Mouse (Mus musculus) forebrain, embryonic 10.5 days (tissue): ENCODE measurements around the gene Armh2. TPM values are rescaled to one million over a fixed set of nuclear protein-coding genes. Genes with fewer than 3 reads are reported as not detected.

Experiments
- DNase-seq: peaks from one replicate; pipeline ENCODE4 v3.0.0-alpha.2; 2017; ENCODE audit warnings: low spot score; ENCODE audit errors: extremely low spot score
- H3K27ac ChIP-seq: fragments of 300-500 bp; sonication (generic); 2 replicates; pipeline ENCODE4 v1.5.1; 2016; ENCODE audit warnings: mild to moderate bottlenecking
- H3K27me3 ChIP-seq: fragments of 300-500 bp; sonication (generic); 2 replicates; pipeline ENCODE4 v1.6.1; 2016; ENCODE audit warnings: mild to moderate bottlenecking; ENCODE audit not compliant: poor library complexity, severe bottlenecking
- H3K36me3 ChIP-seq: fragments of 300-500 bp; sonication (generic); replicated peaks from 2 replicates; pipeline ENCODE4 v1.6.1; 2016; ENCODE audit warnings: mild to moderate bottlenecking, moderate library complexity
- H3K4me1 ChIP-seq: fragments of 300-500 bp; sonication (generic); 2 replicates; pipeline ENCODE4 v1.6.1; 2016
- H3K4me3 ChIP-seq: fragments of 300-500 bp; sonication (generic); 2 replicates; pipeline ENCODE4 v1.5.1; 2016; ENCODE audit warnings: mild to moderate bottlenecking, moderate library complexity
- H3K9me3 ChIP-seq: fragments of 300-500 bp; sonication (generic); 2 replicates; pipeline ENCODE4 v1.6.1; 2016; ENCODE audit warnings: mild to moderate bottlenecking, moderate library complexity
- whole genome bisulfite sequencing: fragments of 180-500 bp; shearing (Covaris S2); methylation state at CpG from one replicate; pipeline ENCODE4 v1.1.7; 2016; 5-methylcytosine and 5-hydroxymethylcytosine counted together
- polyA plus RNA-seq: library from polyadenylated mRNA; unstranded; fragments of >200 nt; fragmentation: Nextera tagmentation; extraction: Ambion mirVana; gene quantifications from 2 replicates; pipeline ENCODE4 v1.2.1, GENCODE M21; 2016

Gene Armh2
- 0.18 and 0.22 TPM in 2 replicates for polyA plus RNA-seq

DNA sequence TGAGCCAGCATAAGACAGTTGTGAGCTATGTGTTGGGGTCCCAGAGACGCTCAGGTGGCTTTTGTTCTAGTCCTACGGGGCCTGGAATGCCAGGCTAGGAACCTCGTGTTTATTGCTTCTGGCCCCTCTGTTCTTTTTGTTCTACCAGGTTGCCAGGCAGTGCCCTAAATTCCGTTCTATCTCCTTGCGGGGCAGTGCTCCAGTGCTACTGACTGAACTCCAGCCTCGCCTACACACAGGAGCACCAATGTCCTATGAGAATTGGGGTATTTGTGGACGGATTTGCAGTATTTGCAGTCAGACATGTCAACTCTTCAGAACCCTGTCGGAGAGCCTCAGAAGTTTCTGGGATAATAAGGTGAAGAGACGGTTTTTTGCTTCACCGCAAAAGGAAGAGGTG is at the start of gene Armh2:
Armh2 (plus strand) TSS at position 205 of the 400 bp plus-strand sequence.
- peaks cover under 1% of the 10 kb centered on the region; the same call in 1 of the 2 replicates for H3K4me1 ChIP-seq
- no peaks in the 10 kb centered on the region for H3K9me3 ChIP-seq
- H3K36me3 ChIP-seq, result peaks cover 24% of the 10 kb centered on the region
- no peak for DNase-seq
- no peaks in the 10 kb centered on the region for H3K27me3 ChIP-seq
- H3K4me3 ChIP-seq, result no peak within 1 kb of the TSS
- H3K27ac ChIP-seq, result no peak within 1 kb of the TSS
- 93% methylated on average over 10 of the region's 10 CpGs for WGBS

DNA sequence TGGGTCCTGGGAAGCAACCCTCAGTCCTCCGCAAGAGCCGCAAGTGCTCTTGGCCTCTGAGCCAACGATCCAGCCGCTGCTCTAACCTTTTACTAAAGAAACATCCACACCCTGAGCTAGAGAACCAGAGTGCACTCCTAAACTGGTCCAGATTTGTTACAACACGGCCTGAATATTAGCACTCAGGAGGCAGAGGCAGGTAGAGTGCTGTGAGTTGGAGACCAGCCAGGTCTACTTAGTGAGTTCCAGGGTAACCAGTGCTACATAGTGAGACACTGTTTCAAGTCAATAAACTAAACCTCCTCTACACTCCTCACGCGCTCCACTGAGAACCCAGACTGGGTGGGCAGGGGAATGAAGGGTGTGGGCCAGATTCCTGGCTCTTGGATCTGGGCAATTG is 47.7 kb upstream of the Armh2 start:
- WGBS, result 91% methylated on average over 7 of the region's 7 CpGs
- Histone ChIP-seq H3K27ac (no peak overlapping the region), H3K4me1 (no peaks in the 10 kb centered on the region), H3K36me3 (no peaks in the 10 kb centered on the region), H3K9me3 (no peaks in the 10 kb centered on the region), H3K27me3 (no peaks in the 10 kb centered on the region), H3K4me3 (no peak overlapping the region)
- DNase-seq, result no peak

DNA sequence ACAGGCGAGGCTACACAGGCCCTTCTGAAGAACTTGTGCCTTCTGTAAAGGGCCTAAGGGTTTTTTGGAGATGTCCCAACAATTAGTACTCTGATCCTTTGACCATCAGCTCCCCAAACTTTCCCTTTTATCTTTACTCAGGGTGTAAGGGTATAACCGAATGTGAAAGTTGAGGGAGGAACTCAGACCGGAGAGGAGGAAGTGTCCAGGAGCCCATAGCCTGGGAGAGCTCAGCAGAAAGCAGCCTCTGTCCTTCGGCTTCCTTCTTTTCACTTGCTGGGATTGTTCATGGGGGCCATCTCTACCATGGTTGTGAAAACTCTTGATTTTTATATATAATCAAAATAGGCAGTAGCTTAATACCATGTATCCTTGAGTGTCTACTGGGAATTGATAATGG is 42.3 kb upstream of the Armh2 start:
- no peak for DNase-seq
- Histone ChIP-seq H3K9me3 (no peaks in the 10 kb centered on the region), H3K4me3 (no peak overlapping the region), H3K4me1 (no peaks in the 10 kb centered on the region), H3K36me3 (no peaks in the 10 kb centered on the region), H3K27ac (no peak overlapping the region), H3K27me3 (no peaks in the 10 kb centered on the region)
- 96% methylated on average over 4 of the region's 4 CpGs for WGBS

DNA sequence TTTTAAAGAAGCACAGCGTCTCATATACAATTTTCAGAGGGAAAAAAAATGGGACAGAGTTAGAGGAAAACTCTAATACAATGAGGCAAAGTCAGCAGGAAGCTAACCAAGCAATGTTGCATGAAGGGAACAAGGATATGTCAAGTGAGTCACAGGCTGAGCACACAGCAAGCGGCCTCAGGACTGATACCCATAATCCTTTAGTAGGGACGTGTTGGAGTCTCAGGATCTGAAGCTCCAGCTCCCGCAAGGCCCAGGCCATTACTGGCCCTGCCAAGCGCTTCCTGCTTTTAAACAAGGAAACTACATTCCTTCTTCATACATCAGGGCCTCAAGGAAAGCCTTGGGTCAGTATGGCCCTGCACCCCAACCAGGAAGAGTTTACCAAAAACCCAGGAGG is 38.9 kb upstream of the Armh2 start:
- no peaks in the 10 kb centered on the region for H3K4me1 ChIP-seq
- H3K27ac ChIP-seq, result no peak overlapping the region
- no peak overlapping the region for H3K4me3 ChIP-seq
- no peaks in the 10 kb centered on the region for H3K27me3 ChIP-seq
- H3K36me3 ChIP-seq, result no peaks in the 10 kb centered on the region
- no peak for DNase-seq
- WGBS, result 81% methylated on average over 5 of the region's 5 CpGs
- H3K9me3 ChIP-seq, result no peaks in the 10 kb centered on the region

DNA sequence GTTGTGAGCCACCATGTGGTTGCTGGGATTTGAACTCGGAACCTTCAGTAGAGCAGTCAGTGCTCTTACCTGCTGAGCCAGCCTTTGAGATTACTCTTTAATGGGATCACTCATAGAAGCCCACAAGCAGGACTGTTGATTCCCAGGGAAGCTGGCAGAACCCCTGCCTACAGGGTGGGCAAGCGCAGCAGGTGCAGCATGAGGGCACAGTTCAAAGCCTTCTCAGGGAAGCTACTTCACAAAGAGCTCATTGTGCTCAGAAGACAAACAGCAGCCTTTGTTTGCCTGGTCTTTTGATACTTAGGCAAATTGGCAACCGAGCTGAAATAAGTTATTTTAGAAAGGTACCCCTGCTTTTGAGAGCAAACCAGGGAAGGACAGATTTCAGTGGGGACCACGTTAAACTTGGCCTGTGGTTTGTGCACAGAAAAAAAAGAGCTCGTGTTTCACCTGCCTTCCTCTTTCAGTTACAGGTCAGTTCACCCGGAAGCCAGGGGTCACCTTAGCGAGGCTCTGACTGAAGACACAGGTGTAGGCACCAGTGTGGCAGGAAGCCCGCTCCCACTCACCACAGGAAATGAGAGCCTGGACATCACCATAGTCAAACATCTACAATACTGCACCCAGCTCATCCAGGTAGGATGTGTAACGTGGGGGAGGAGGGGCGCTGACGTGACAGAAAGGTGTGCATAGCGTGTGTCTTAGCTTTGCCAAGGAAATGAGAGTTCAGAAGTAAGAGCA is 31.2 kb upstream of the Armh2 start:
- DNase-seq, result no peak
- Histone ChIP-seq H3K4me3 (no peak overlapping the region), H3K36me3 (no peaks in the 10 kb centered on the region), H3K9me3 (no peaks in the 10 kb centered on the region), H3K4me1 (peaks cover 26% of the 10 kb centered on the region), H3K27me3 (peaks cover 8% of the 10 kb centered on the region; the same call in 1 of the 2 replicates), H3K27ac (no peak overlapping the region)
- 64% methylated on average over 12 of the region's 12 CpGs for WGBS

DNA sequence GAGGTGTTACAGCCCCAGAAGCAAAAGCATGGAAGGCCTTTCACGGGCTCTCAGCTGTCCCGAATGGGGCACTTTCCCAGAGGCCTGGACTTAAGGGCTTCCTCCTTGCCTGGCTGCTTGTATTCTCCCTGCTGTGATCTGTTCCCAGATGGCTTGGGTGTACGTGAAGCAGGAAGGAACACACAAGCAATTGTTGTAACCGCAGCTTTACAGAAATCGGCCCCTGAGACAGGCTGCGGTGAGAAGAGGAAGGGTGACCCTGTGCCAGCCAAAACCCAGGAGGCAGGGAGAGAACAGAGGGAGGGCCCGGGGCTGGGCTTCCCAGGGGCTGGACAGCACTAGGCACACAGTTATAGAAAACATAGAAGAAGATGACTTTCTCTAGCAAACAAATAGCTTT is 30.1 kb upstream of the Armh2 start:
- Histone ChIP-seq H3K4me3 (no peak overlapping the region), H3K36me3 (no peaks in the 10 kb centered on the region), H3K9me3 (no peaks in the 10 kb centered on the region), H3K4me1 (peaks cover 32% of the 10 kb centered on the region), H3K27me3 (peaks cover 14% of the 10 kb centered on the region; the same call in 1 of the 2 replicates), H3K27ac (no peak overlapping the region)
- WGBS, result 71% methylated on average over 7 of the region's 7 CpGs
- DNase-seq, result no peak

DNA sequence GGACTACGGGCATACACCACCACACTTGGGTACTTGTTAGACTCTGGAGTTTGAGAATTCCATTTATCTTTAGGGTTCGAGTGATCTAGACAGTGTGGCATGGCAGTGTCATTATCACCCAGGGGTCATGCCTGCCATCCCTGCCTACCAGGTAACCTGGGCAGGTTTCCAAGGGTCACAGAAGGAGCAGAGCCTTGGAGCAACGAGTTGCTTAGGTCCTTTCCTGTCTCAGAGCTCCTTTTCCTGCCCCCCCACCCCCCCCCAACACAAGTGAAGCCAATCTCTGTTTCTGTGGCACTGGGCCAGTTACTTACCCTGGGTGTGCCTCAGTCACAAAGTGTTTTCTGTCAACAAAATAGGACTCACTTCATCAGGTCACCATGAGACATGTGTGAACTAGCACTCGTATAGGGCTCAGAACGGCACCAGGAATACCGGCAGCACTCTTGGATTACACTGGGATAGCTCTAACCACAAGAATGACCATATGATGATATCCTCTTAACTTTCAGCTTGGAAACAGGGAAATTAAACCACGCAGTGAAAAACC is 28.4 kb upstream of the Armh2 start:
- WGBS, result 92% methylated on average over 7 of the region's 7 CpGs
- H3K4me1 ChIP-seq, result peaks cover 32% of the 10 kb centered on the region
- DNase-seq, result no peak
- no peaks in the 10 kb centered on the region for H3K36me3 ChIP-seq
- H3K9me3 ChIP-seq, result no peaks in the 10 kb centered on the region
- H3K27ac ChIP-seq, result no peak overlapping the region
- H3K27me3 ChIP-seq, result peaks cover 14% of the 10 kb centered on the region; the same call in 1 of the 2 replicates
- H3K4me3 ChIP-seq, result no peak overlapping the region

DNA sequence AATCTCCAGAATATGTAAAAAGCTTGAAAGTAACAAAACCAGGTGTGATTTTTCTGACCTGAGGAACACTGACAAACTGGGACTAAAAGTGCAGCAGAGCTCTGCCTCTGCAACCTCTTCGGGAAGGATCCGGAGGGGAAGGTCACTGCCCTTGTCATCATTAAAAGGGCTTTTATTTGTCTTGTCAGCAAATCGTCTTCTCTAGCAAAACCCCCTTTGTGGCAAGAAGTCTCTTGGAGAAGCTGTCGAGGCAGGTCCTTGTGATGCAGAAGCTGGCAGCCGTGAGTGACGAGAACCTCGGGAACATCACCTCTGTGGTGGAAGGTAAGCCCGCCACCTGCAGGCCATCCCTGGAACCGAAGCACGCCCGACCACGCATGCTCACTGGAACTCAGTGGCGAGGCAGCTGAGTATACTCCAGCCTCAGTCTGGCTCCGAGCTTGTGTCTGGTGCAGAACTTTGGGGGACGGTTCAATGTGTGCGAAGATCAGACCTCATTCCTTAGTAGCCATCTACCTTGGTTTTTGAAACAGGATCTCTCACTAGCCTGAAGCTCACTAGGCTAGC is 27.5 kb upstream of the Armh2 start:
- no peaks in the 10 kb centered on the region for H3K36me3 ChIP-seq
- H3K27me3 ChIP-seq, result peaks cover 14% of the 10 kb centered on the region; the same call in 1 of the 2 replicates
- 7% methylated on average over 16 of the region's 16 CpGs for WGBS
- H3K4me3 ChIP-seq, result peak overlapping the region; percentile 30; the same call in 1 of the 2 replicates
- peak overlapping the region; percentile 21; the same call in 1 of the 2 replicates for H3K27ac ChIP-seq
- no peaks in the 10 kb centered on the region for H3K9me3 ChIP-seq
- peak; percentile 85 for DNase-seq
- H3K4me1 ChIP-seq, result peaks cover 32% of the 10 kb centered on the region

DNA sequence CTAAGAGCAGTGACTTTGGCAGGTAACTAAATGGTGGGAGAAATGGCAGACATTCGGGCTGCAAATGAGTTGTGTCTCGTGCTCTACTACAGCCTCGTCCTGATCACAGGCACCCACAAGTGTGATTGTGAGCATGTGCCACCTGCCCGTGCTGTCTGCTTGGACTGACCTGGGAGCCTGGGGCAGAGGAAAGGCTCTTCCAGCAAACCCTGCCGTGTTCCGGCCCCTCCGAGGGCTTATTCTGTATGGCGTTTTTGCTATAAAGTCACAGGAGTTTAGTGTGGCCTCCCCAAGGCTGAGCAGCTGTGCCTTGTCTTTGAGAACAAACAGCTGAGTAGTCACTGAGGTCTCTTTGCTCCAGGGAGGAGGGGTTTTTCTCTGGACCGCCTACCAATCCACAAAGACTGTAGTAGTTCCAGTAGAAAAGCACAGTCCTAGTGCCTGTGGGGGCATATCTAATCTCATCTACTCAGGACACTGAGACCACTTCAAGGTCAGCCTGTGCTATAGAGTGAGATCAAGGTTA is 26.6 kb upstream of the Armh2 start:
- peaks cover 14% of the 10 kb centered on the region; the same call in 1 of the 2 replicates for H3K27me3 ChIP-seq
- H3K4me1 ChIP-seq, result peaks cover 31% of the 10 kb centered on the region
- DNase-seq, result no peak
- WGBS, result 82% methylated on average over 9 of the region's 9 CpGs
- H3K27ac ChIP-seq, result no peak overlapping the region
- no peaks in the 10 kb centered on the region for H3K9me3 ChIP-seq
- no peak overlapping the region for H3K4me3 ChIP-seq
- no peaks in the 10 kb centered on the region for H3K36me3 ChIP-seq

DNA sequence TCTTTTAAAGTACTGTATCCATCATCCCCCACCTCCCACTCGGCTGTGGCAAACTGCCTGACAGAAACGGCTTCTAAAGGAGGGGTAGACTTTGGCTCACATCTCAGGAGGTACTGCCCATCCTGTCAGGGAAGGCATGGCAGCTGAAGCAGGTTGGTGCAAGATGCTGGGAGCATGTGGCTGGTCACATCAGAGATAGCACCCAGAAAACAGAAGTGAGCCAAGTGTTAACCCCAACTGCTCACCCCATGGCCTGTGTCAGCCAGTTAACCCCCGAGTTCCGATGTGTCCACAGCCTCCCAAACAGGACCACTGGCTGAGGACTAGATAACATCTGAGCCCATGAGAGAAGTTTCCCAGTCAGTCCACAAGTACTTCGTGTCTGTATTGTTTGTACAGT is 25.4 kb upstream of the Armh2 start:
- 0 out of 2 replicates have a peak overlapping the region, but pooled peaks have one; percentile 35 for H3K27ac ChIP-seq
- H3K27me3 ChIP-seq, result peaks cover 14% of the 10 kb centered on the region; the same call in 1 of the 2 replicates
- no peaks in the 10 kb centered on the region for H3K9me3 ChIP-seq
- H3K36me3 ChIP-seq, result no peaks in the 10 kb centered on the region
- no peak for DNase-seq
- H3K4me3 ChIP-seq, result no peak overlapping the region
- WGBS, result 74% methylated on average over 5 of the region's 5 CpGs
- H3K4me1 ChIP-seq, result peaks cover 23% of the 10 kb centered on the region

DNA sequence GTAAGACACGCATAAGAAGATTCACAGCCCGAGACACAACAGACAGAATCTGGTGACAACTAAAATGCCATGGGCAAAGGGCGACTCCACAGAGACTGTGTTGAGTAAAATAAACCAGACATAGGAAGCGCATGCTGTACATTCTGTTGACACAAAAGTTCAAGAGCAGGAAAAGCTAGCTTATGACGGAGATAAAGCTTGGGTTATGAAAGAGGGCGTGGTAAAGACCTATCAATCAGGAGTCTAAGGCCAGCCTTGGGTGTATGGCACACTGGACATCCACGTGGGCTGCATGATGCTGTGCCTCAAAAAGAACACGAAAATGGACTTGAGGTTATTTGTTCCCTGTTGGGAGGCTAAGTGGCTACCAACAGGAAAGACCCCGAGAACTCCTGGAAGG is 24.6 kb upstream of the Armh2 start:
- no peaks in the 10 kb centered on the region for H3K9me3 ChIP-seq
- 91% methylated on average over 9 of the region's 9 CpGs for WGBS

DNA sequence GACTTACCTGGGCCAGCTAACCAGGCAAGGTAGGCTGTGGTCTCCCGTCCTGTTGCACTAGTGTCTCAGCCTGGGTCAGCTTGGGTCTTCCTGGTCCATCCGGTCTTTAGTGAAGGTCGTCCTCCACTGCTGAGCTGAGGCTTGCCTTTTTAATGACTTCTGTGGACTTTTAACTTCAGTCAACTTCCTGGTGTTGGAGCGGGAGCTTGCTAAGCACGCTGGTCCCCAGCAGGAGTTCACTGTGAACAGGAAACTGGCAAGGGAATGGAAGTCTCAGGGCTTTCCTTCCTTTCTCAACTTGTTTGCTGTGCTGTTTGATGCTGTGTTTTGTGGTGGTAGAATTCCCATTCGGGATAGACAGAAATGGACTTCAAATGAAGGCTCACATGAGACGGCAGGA is 23.4 kb upstream of the Armh2 start:
- no peak for DNase-seq
- no peaks in the 10 kb centered on the region for H3K36me3 ChIP-seq
- 77% methylated on average over 7 of the region's 7 CpGs for WGBS

More for the DNA sequence above, 24.6 kb upstream of the Armh2 start:
- H3K27me3 ChIP-seq, result peaks cover 14% of the 10 kb centered on the region; the same call in 1 of the 2 replicates
- no peak overlapping the region for H3K27ac ChIP-seq
- no peak for DNase-seq
- no peaks in the 10 kb centered on the region for H3K36me3 ChIP-seq
- peaks cover 23% of the 10 kb centered on the region for H3K4me1 ChIP-seq
- no peak overlapping the region for H3K4me3 ChIP-seq

DNA sequence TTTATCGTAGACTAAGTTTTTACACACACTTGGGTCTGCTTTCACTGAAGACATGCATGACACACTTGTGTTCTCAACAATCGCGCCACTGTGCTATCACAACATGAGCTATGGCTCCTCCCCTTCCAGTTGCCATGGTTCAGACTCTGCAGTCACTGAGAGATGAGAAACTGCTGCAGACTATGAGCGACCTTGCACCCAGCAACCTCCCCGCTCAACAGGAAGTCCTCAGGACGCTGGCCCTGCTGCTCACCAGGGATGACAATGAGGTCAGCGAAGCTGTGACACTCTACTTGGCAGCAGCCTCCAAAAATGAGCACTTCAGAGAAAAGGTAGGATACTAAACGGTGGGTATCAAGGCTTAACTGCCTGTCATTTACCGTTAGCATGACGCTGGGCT is 19.5 kb upstream of the Armh2 start:
- 84% methylated on average over 10 of the region's 10 CpGs for WGBS
- no peak overlapping the region for H3K27ac ChIP-seq
- no peaks in the 10 kb centered on the region for H3K36me3 ChIP-seq
- no peaks in the 10 kb centered on the region for H3K27me3 ChIP-seq
- peaks cover 19% of the 10 kb centered on the region for H3K4me1 ChIP-seq
- no peaks in the 10 kb centered on the region for H3K9me3 ChIP-seq
- DNase-seq, result no peak
- no peak overlapping the region for H3K4me3 ChIP-seq

More for the DNA sequence above, 23.4 kb upstream of the Armh2 start:
- Histone ChIP-seq H3K4me3 (no peak overlapping the region), H3K4me1 (peaks cover 23% of the 10 kb centered on the region), H3K27ac (0 out of 2 replicates have a peak overlapping the region, but pooled peaks have one; percentile 17), H3K27me3 (peaks cover 14% of the 10 kb centered on the region; the same call in 1 of the 2 replicates), H3K9me3 (no peaks in the 10 kb centered on the region)
